Mouse (Mus musculus) kidney, embryonic 14.5 days (tissue): ENCODE measurements around the gene Krba1. TPM values are rescaled to one million over a fixed set of nuclear protein-coding genes. Genes with fewer than 3 reads are reported as not detected.

Experiments used
- ATAC-seq: fragments of 200-750 bp; cut with Nextera tagmentation; 2 replicates; pipeline ENCODE4 v1.8.0; 2017; ENCODE audit warnings: moderate number of reproducible peaks, mild to moderate bottlenecking, moderate TSS enrichment, moderate library complexity; ENCODE audit not compliant: low FRiP score, low TSS enrichment
- H3K27ac ChIP-seq: fragments of 300-500 bp; sonication (generic); 2 replicates; pipeline ENCODE4 v1.5.1; 2014; ENCODE audit warnings: low read depth, mild to moderate bottlenecking, low read length, moderate library complexity, mixed read lengths
- H3K27me3 ChIP-seq: fragments of 300-500 bp; sonication (generic); 2 replicates; pipeline ENCODE4 v1.6.1; 2014; ENCODE audit warnings: mild to moderate bottlenecking, low read length; ENCODE audit not compliant: control insufficient read depth, insufficient read depth
- H3K36me3 ChIP-seq: fragments of 300-500 bp; sonication (generic); 2 replicates; pipeline ENCODE4 v1.6.1; 2014; ENCODE audit warnings: low read length, mixed read lengths; ENCODE audit not compliant: control insufficient read depth, insufficient read depth
- H3K4me1 ChIP-seq: fragments of 300-500 bp; sonication (generic); 2 replicates; pipeline ENCODE4 v1.6.1; 2014; ENCODE audit warnings: low read length, mixed read lengths; ENCODE audit not compliant: control insufficient read depth, insufficient read depth
- H3K4me2 ChIP-seq: fragments of 300-500 bp; sonication (generic); replicated peaks from 2 replicates; pipeline ENCODE4 v1.6.1; 2014; ENCODE audit warnings: low read depth, mild to moderate bottlenecking, low read length
- H3K4me3 ChIP-seq: fragments of 300-500 bp; sonication (generic); 2 replicates; pipeline ENCODE4 v1.5.1; 2014; ENCODE audit warnings: mild to moderate bottlenecking, low read length
- H3K9ac ChIP-seq: fragments of 300-500 bp; sonication (generic); 2 replicates; pipeline ENCODE4 v1.6.1; 2014; ENCODE audit warnings: low read depth, mild to moderate bottlenecking, low read length, moderate library complexity
- H3K9me3 ChIP-seq: fragments of 300-500 bp; sonication (generic); 2 replicates; pipeline ENCODE4 v1.6.1; 2016; ENCODE audit warnings: low read length; ENCODE audit not compliant: control insufficient read depth
- WGBS: fragments of 180-500 bp; shearing (Covaris S2); extraction: QIAGEN DNeasy Blood & Tissue Kit; methylation state at CpG from one replicate; pipeline ENCODE4 v1.1.7; 2014; 5-methylcytosine and 5-hydroxymethylcytosine counted together
- polyA plus RNA-seq: library from polyadenylated mRNA; unstranded; fragments of >200 nt; fragmentation: Nextera tagmentation; extraction: Ambion mirVana; gene quantifications from 2 replicates; pipeline ENCODE4 v1.2.1, GENCODE M21; 2014

Krba1 gene
- polyA plus RNA-seq = 16.0 and 23.4 TPM in 2 replicates

DNA sequence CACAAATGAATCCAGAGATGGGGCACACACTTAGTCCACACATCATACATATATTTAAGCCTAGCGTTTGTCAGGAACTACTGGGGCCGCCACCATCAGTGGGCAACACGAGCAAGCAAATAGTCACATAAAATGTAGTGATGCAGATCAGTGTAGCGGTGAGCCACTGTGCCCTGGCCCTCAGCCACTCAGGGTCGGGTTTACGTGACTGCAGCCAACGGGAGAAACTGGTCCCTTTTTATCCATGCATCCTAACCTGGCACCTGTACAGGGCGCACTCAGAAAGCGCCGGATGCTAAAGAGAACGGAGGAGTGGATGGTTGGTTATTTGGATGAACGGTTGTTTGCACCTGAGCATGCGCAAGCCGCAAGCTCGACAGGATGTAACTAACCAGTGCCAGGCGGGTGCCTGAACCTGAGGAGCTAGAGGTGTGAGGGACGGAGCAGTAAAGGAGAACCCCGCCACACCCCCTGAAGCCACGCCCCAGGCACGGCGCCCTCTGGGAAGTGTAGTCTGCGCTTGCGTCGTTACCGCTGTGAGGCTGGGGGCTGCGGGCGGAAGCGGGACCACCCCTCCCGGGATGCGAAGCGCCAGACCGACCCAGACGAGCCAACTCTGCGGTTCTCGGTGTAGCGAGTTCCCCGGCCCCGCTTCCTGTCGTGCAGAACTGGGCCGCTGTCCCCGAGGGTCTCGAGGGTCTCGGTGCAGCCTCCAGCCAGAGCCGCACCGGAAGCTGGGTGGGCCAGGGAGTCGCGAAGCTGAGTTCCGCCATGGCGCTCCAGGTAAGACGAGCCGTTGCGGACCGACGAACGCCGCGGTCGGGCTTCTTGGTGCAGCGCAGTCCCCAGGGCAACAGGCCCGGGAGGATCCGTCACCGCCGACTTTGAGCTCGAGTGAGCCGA, at the start of gene Krba1:
Gene Krba1, plus strand, starts transcription at position 482 of the 903 bp plus-strand sequence.
- Histone ChIP-seq H3K4me3 (peak within 1 kb of the TSS; percentile 63), H3K4me2 (peak within 1 kb of the TSS; percentile 84), H3K4me1 (peaks cover 10% of the 10 kb centered on the region), H3K27me3 (no peaks in the 10 kb centered on the region), H3K27ac (peak within 1 kb of the TSS; percentile 53), H3K9ac (peak within 1 kb of the TSS; percentile 83), H3K9me3 (no peaks in the 10 kb centered on the region), H3K36me3 (no peaks in the 10 kb centered on the region; the same call in 1 of the 2 replicates)
- WGBS = under 1% methylated on average over 64 of the region's 65 CpGs
- ATAC-seq = peak; percentile 98

DNA sequence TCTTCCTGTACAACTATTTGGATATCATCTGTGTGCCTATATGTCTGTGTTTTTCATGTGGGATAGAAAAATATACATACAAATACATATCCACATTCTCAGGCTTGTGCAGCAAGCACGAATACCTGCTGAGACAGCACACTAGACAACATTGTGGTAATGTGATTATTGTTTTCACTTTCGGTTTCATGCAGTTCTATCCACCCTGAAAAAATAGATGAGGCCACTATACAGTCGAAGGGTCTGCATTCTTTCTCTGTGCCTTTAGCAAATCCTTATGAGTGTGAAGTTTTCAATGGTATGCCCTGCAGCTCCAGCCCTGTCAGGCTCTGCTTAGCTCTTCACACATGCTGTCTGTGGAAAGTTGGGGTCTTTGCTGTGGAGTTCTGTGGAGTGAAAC, 36.5 kb upstream of the Krba1 start:
- Histone ChIP-seq H3K9me3 (no peaks in the 10 kb centered on the region), H3K27me3 (no peaks in the 10 kb centered on the region), H3K27ac (no peak overlapping the region), H3K4me1 (no peaks in the 10 kb centered on the region), H3K4me2 (no peak overlapping the region), H3K4me3 (no peak overlapping the region), H3K36me3 (no peaks in the 10 kb centered on the region), H3K9ac (no peak overlapping the region)
- no peak for ATAC-seq
- 75% methylated on average over 3 of the region's 3 CpGs for WGBS

- no peaks in the 10 kb centered on the region for H3K4me1 ChIP-seq
- no peaks in the 10 kb centered on the region for H3K36me3 ChIP-seq
- no peak overlapping the region for H3K4me2 ChIP-seq
- no peaks in the 10 kb centered on the region for H3K9me3 ChIP-seq
- ATAC-seq = no peak
- no peak overlapping the region for H3K27ac ChIP-seq
- H3K9ac ChIP-seq = no peak overlapping the region
- H3K4me3 ChIP-seq = no peak overlapping the region
- 56% methylated on average over 11 of the region's 11 CpGs for WGBS
- H3K27me3 ChIP-seq = no peaks in the 10 kb centered on the region
Observed at GRCm38 (mm10) chr6:48366322-48366996, 28.9 kb upstream of the Krba1 start.

DNA sequence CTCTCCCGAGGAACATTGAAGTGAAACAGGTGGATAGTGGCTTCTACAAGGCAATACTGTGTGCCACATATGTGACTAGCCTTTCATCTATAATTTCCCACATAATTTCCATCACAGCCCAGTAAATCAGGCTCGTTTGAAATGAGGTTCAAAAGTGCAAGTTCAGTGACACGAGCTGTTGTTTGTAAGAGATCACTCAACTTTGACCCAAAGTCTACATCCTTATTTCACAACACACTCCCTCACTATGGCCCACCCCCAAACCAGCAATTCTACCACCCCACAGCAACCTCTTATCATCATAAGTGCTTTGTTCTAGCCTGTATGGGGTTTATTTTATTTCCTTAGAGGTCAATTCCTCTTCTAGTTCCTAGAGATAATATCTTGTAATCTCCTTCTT, 7.2 kb upstream of the Krba1 start:
- Histone ChIP-seq H3K4me3 (no peak overlapping the region), H3K9ac (no peak overlapping the region), H3K4me2 (no peak overlapping the region), H3K27me3 (no peaks in the 10 kb centered on the region), H3K9me3 (peaks cover 5% of the 10 kb centered on the region; the same call in 1 of the 2 replicates), H3K4me1 (no peaks in the 10 kb centered on the region), H3K27ac (no peak overlapping the region), H3K36me3 (no peaks in the 10 kb centered on the region)
- WGBS = 52% methylated on average over 3 of the region's 3 CpGs
- ATAC-seq = no peak

DNA sequence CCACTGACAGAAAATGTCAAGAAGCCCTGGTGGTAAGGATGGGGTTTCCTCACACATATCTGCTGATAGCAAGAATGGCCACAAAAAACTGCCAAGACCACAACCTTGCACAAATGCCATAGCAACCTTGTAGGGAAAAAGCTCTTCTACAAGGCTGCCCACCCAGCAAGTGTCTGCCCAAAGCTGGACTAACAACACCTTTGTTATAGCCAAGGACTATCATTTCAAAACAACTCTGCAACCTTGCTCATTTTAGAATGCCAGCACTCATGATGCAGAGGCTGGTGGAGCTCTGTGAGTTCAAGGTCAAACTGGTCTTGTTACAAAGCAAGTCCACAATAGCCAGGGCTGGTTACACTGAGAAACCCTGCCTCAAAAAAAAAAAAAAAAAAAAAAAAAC, 1.6 kb upstream of the Krba1 start:
- Histone ChIP-seq H3K9ac (no peak overlapping the region), H3K27ac (no peak overlapping the region), H3K36me3 (no peaks in the 10 kb centered on the region; the same call in 1 of the 2 replicates), H3K4me1 (peaks cover 10% of the 10 kb centered on the region), H3K27me3 (no peaks in the 10 kb centered on the region), H3K9me3 (no peaks in the 10 kb centered on the region), H3K4me3 (no peak overlapping the region), H3K4me2 (no peak overlapping the region)
- no peak for ATAC-seq

DNA sequence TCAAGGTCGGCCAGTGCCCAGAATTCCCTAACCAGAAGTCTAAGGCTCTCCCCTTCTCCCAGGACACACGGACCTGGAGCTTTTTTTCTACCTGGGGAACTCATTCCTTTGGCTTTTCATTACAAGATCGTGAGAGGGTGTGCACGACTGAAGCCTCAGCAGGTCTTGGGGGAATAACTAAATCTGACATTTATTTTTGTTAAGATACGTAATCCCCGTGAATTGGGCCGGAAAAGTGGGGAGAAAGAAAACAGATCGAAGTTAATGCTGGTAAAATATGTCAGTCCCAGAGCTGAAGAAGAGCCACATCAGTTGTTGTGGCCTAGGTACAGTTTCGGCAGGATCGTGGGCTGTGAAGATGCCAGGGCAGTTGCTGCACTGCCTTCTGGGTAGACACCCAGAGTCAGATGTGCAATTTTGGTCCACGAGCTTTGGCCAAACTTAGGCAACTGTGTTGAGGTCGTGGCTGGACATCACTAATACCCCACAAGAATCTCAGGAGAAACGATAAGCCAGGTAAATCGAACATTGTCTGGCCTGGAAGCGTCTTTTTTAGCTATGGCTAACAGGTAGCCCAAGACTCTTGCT, 716 bp downstream of the Krba1 start:
- Histone ChIP-seq H3K4me2 (peak overlapping the region; percentile 84), H3K9ac (peak overlapping the region; percentile 83), H3K4me1 (peaks cover 10% of the 10 kb centered on the region), H3K36me3 (no peaks in the 10 kb centered on the region; the same call in 1 of the 2 replicates), H3K9me3 (no peaks in the 10 kb centered on the region), H3K27ac (peak overlapping the region; percentile 53), H3K27me3 (no peaks in the 10 kb centered on the region), H3K4me3 (peak overlapping the region; percentile 63)
- 30% methylated on average over 15 of the region's 15 CpGs for WGBS
- ATAC-seq = no peak

- peak overlapping the region; percentile 63; the same call in 1 of the 2 replicates for H3K4me3 ChIP-seq
- H3K27ac ChIP-seq = no peak overlapping the region
- no peaks in the 10 kb centered on the region for H3K9me3 ChIP-seq
- no peaks in the 10 kb centered on the region for H3K27me3 ChIP-seq
- peak overlapping the region; percentile 84 for H3K4me2 ChIP-seq
- ATAC-seq = no peak
- H3K36me3 ChIP-seq = no peaks in the 10 kb centered on the region; the same call in 1 of the 2 replicates
- peaks cover 10% of the 10 kb centered on the region for H3K4me1 ChIP-seq
- WGBS = 83% methylated on average over 1 of the region's 1 CpGs
- H3K9ac ChIP-seq = peak overlapping the region; percentile 83; the same call in 1 of the 2 replicates
Observed at GRCm38 (mm10) chr6:48396686-48397085, 1.3 kb downstream of the Krba1 start.

- Histone ChIP-seq H3K4me1 (peaks cover 10% of the 10 kb centered on the region), H3K4me3 (no peak overlapping the region), H3K9ac (no peak overlapping the region; the same call in 1 of the 2 replicates), H3K4me2 (no peak overlapping the region), H3K36me3 (no peaks in the 10 kb centered on the region; the same call in 1 of the 2 replicates), H3K27me3 (no peaks in the 10 kb centered on the region), H3K9me3 (no peaks in the 10 kb centered on the region), H3K27ac (no peak overlapping the region)
- no peak for ATAC-seq
- WGBS = 74% methylated on average over 4 of the region's 4 CpGs
Observed at GRCm38 (mm10) chr6:48397336-48397735, 1.9 kb downstream of the Krba1 start.
